Mouse (Mus musculus): ENCODE data around the gene Unkl.
A peak's percentile ranks its signal among the peaks of the same experiment; 100 is the strongest.

The Unkl gene

GRCm38 (mm10) chr17:25255110-25255509 lies 66.9 kb downstream of the Unkl start:
- DNase-seq (ENCODE audit: low spot score) = no peak

- peak; percentile 50 for DNase-seq (ENCODE audit: low spot score)
Measured at GRCm38 (mm10) chr17:25256140-25256754, 68.0 kb downstream of the Unkl start, which contains the start of gene Baiap3. Gene Baiap3 (minus strand): TSS chr17:25256364.

GRCm38 (mm10) chr17:25257804-25258261 lies 69.6 kb downstream of the Unkl start:
- DNase-seq (ENCODE audit: low spot score) = no peak

- no peak for DNase-seq (ENCODE audit: low spot score)
Measured at GRCm38 (mm10) chr17:25264453-25264852, 76.3 kb downstream of the Unkl start.

- no peak for DNase-seq (ENCODE audit: low spot score)
Measured at GRCm38 (mm10) chr17:25270795-25271335, 82.7 kb downstream of the Unkl start.

- no peak for DNase-seq (ENCODE audit: low spot score)
Measured at GRCm38 (mm10) chr17:25272326-25272725, 84.1 kb downstream of the Unkl start.

GRCm38 (mm10) chr17:25272951-25273705 lies 84.9 kb downstream of the Unkl start:
- peak; percentile 93 for DNase-seq (ENCODE audit: low spot score)

GRCm38 (mm10) chr17:25273706-25274501 lies 85.7 kb downstream of the Unkl start:
- DNase-seq (ENCODE audit: low spot score) = peak; percentile 97

GRCm38 (mm10) chr17:25274571-25275346 lies 86.6 kb downstream of the Unkl start, which contains the start of gene Ube2i:
Gene Ube2i (minus strand): TSS chr17:25274622.
- DNase-seq (ENCODE audit: low spot score) = no peak

- no peak for DNase-seq (ENCODE audit: low spot score)
Measured at GRCm38 (mm10) chr17:25275833-25276232, 87.6 kb downstream of the Unkl start.

GRCm38 (mm10) chr17:25282133-25282532 lies 93.9 kb downstream of the Unkl start:
- no peak for DNase-seq (ENCODE audit: low spot score)

Measured in embryo, embryonic 10 days (tissue).